Mouse (Mus musculus) brain, embryonic 14.5 days (tissue): ENCODE measurements around the gene Limch1.

Source experiments
- CTCF ChIP-seq: fragments of 200-500 bp; IDR thresholded peaks from 2 replicates; pipeline ENCODE4 v1.5.1; 2012; ENCODE audit warnings: inconsistent platforms, mild to moderate bottlenecking, moderate library complexity, borderline replicate concordance; ENCODE audit not compliant: insufficient read depth, insufficient read length; ENCODE audit errors: extremely low read depth
- POLR2A ChIP-seq: fragments of 200-500 bp; IDR thresholded peaks from 2 replicates; pipeline ENCODE4 v1.6.1; 2012; ENCODE audit warnings: mild to moderate bottlenecking, inconsistent platforms, borderline replicate concordance; ENCODE audit not compliant: poor library complexity, insufficient read depth, insufficient read length, severe bottlenecking; ENCODE audit errors: extremely low read depth

DNA sequence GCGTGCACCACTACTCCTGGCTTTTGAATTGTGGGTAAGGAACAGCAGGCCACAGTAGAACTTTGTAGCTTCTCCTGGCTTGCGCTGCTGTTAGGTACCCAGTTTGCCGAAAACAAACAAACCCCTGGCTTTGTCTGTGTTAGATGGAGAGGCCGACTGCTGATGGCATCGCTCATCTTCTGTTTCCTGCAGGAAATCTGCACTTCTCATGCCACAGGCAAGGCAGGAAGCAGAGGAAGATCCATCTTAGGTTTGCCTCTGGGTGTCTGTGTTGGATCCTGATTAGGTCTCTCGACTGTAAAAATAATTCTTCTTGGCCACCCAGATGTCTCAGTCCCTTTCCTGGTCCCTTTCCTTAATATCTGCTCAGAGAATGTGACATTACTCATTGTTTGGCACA is 51.7 kb downstream of the Limch1 start:
- TF ChIP-seq CTCF = no peak
- no peak for TF ChIP-seq POLR2A
